Mouse (Mus musculus): Measurements from ENCODE around the gene Cmip.

GRCm38 (mm10) chr8:117297913-117298518 is 41.2 kb downstream of the Cmip start:
- TF ChIP-seq POLR2A (IDR thresholded peaks at IDR 0.05; ENCODE audit: borderline replicate concordance, extremely low read depth, low read depth, low read length) (no peak), CTCF (IDR thresholded peaks at IDR 0.05; ENCODE audit: insufficient read depth, low read length) (no peak)
